Mouse (Mus musculus) embryonic facial prominence, embryonic 15.5 days (tissue): ENCODE results near the gene Ctdsp1. TPM values are rescaled to one million over a fixed set of nuclear protein-coding genes. Genes with fewer than 3 reads are reported as not detected.

Experiments used
- ATAC-seq: fragments of 200-750 bp; cut with Nextera tagmentation; 2 replicates; pipeline ENCODE4 v1.8.0; 2017; ENCODE audit warnings: low read depth, moderate TSS enrichment; ENCODE audit not compliant: insufficient number of reproducible peaks, low FRiP score, low TSS enrichment
- H3K27ac ChIP-seq: fragments of 300-500 bp; sonication (generic); replicated peaks from 2 replicates; pipeline ENCODE4 v1.5.1; 2015; ENCODE audit warnings: mild to moderate bottlenecking, inconsistent platforms
- H3K27me3 ChIP-seq: fragments of 300-500 bp; sonication (generic); 2 replicates; pipeline ENCODE4 v1.6.1; 2015; ENCODE audit warnings: inconsistent platforms
- H3K36me3 ChIP-seq: fragments of 300-500 bp; sonication (generic); 2 replicates; pipeline ENCODE4 v1.6.1; 2015; ENCODE audit warnings: mild to moderate bottlenecking, inconsistent platforms
- H3K4me1 ChIP-seq: fragments of 300-500 bp; sonication (generic); 2 replicates; pipeline ENCODE4 v1.6.1; 2015; ENCODE audit warnings: inconsistent platforms
- H3K4me2 ChIP-seq: fragments of 300-500 bp; sonication (generic); replicated peaks from 2 replicates; pipeline ENCODE4 v1.6.1; 2015; ENCODE audit warnings: mild to moderate bottlenecking, inconsistent platforms
- H3K4me3 ChIP-seq: fragments of 300-500 bp; sonication (generic); replicated peaks from 2 replicates; pipeline ENCODE4 v1.5.1; 2015; ENCODE audit warnings: mild to moderate bottlenecking, inconsistent platforms
- H3K9ac ChIP-seq: fragments of 300-500 bp; sonication (generic); 2 replicates; pipeline ENCODE4 v1.6.1; 2015; ENCODE audit warnings: inconsistent platforms
- H3K9me3 ChIP-seq: fragments of 300-500 bp; sonication (generic); replicated peaks from 2 replicates; pipeline ENCODE4 v1.6.1; 2016; ENCODE audit warnings: inconsistent platforms
- WGBS: fragments of 180-500 bp; shearing (Covaris S2); methylation state at CpG from one replicate; pipeline ENCODE4 v1.1.7; 2015; 5-methylcytosine and 5-hydroxymethylcytosine counted together
- polyA plus RNA-seq: library from polyadenylated mRNA; unstranded; fragments of >200 nt; fragmentation: Nextera tagmentation; extraction: Ambion mirVana; gene quantifications from 2 replicates; pipeline ENCODE4 v1.2.1, GENCODE M21; 2015

Ctdsp1 gene
- polyA plus RNA-seq, 1 experiment from 2014 or later = 86.6 TPM

DNA sequence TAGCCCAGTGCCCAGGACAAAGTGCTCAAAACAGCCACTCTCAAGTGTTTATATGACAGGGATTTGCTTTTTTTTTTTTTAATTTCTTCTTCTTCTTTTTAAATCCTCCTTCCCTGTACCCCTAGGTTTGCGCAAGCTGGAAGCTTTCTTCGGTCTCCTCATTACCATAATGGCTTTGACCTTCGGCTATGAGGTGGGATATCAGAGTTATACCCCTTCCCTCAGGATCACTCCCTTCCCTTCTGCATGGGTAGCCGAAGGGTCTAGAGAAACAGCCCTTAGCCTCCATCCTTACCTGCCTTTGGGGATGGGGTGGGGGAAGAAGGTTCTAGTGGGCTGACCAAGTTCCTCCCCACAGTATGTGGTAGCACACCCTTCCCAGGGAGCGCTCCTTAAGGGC lies 10.8 kb upstream of the Ctdsp1 start:
- Histone ChIP-seq H3K36me3 (no peaks in the 10 kb centered on the region), H3K4me1 (no peaks in the 10 kb centered on the region), H3K27ac (no peak overlapping the region), H3K4me3 (no peak overlapping the region), H3K4me2 (no peak overlapping the region), H3K9me3 (no peaks in the 10 kb centered on the region), H3K27me3 (no peaks in the 10 kb centered on the region), H3K9ac (no peak overlapping the region)
- 86% methylated on average over 5 of the region's 5 CpGs for WGBS
- no peak for ATAC-seq

DNA sequence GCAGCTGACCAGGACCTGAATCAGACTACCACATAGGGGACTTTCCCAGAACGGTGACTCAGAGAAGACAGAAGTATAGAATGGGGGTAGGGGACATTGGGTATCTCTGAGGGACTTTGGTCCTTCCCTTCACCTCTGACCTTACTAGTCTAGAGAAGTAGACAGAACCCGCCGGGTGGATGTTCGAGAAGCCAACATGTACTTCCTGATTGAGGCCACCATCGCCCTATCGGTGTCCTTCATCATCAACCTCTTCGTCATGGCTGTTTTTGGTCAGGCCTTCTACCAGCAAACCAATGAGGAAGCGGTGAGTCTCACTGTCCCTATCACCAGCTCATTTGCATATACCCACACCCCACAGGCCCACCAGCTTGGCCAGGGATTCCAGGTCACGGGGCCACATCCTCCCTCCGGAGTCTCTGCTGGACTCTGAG lies 9.7 kb upstream of the Ctdsp1 start:
- ATAC-seq = no peak
- Histone ChIP-seq H3K9me3 (no peaks in the 10 kb centered on the region), H3K4me1 (0 out of 2 replicates have a peak, but pooled peaks cover 3% of the 10 kb centered on the region), H3K4me3 (no peak overlapping the region), H3K27me3 (no peaks in the 10 kb centered on the region), H3K36me3 (no peaks in the 10 kb centered on the region), H3K27ac (no peak overlapping the region), H3K9ac (no peak overlapping the region), H3K4me2 (no peak overlapping the region)
- WGBS = 89% methylated on average over 10 of the region's 10 CpGs

DNA sequence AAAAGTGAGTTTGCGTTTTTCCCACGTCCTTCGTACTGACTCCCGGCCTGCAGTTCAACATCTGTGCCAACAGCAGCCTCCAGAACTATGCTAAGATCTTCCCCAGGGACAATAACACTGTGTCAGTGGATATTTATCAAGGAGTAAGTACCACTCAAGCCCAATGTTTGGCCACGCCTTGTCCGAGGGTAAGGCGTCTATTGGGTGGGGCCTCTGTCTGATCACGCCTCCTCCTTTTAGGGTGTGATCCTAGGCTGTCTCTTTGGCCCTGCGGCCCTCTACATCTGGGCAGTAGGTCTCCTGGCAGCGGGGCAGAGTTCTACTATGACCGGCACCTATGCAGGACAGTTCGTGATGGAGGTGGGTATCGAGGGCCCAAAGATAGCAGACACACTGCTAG lies 7.9 kb upstream of the Ctdsp1 start:
- WGBS = 86% methylated on average over 13 of the region's 13 CpGs
- Histone ChIP-seq H3K4me3 (no peak overlapping the region), H3K36me3 (no peaks in the 10 kb centered on the region), H3K4me2 (no peak overlapping the region), H3K9me3 (no peaks in the 10 kb centered on the region), H3K9ac (no peak overlapping the region), H3K27me3 (no peaks in the 10 kb centered on the region), H3K4me1 (peaks cover 16% of the 10 kb centered on the region), H3K27ac (no peak overlapping the region)
- ATAC-seq = no peak

DNA sequence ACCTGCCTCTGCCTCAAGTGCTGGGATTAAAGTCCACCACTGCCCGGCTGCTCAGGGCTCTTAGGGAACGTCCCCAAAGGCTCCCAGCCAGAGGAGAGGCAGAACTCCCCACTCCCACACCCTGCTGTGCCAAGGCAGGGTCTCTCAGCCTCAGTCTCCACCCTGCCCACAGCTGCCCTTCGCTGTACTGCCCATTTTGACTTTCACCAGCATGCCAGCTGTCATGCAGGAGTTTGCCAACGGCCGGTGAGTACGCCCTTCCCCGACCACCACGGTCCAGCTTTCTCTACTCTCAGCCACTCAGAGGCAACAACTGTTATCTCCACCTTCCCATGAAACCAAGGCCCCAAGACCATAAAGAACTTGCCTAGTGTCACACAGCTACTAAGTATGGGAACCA lies 6.8 kb upstream of the Ctdsp1 start:
- no peak overlapping the region for H3K4me3 ChIP-seq
- H3K9me3 ChIP-seq = no peaks in the 10 kb centered on the region
- ATAC-seq = no peak
- no peak overlapping the region for H3K4me2 ChIP-seq
- no peaks in the 10 kb centered on the region for H3K27me3 ChIP-seq
- H3K27ac ChIP-seq = no peak overlapping the region
- H3K36me3 ChIP-seq = no peaks in the 10 kb centered on the region
- H3K9ac ChIP-seq = no peak overlapping the region
- H3K4me1 ChIP-seq = peaks cover 24% of the 10 kb centered on the region
- 78% methylated on average over 8 of the region's 8 CpGs for WGBS

DNA sequence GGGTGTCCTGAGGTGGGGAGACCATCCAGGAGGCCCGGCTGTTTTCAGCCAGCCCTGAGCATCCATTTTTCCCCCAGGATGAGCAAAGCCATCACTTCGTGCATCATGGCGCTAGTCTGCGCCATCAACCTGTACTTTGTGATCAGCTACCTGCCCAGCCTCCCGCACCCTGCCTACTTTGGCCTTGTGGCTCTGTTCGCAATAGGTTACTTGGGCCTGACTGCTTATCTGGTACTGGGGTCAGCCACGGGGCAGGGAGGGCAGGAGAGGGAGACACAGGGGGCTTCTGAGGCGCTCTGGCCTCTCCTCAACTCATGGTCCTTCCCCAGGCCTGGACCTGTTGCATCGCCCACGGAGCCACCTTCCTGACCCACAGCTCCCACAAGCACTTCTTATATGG lies 6.2 kb upstream of the Ctdsp1 start:
- no peak overlapping the region for H3K9ac ChIP-seq
- no peaks in the 10 kb centered on the region for H3K9me3 ChIP-seq
- no peak overlapping the region for H3K27ac ChIP-seq
- peaks cover 30% of the 10 kb centered on the region for H3K4me1 ChIP-seq
- ATAC-seq = no peak
- no peaks in the 10 kb centered on the region for H3K36me3 ChIP-seq
- no peak overlapping the region for H3K4me3 ChIP-seq
- WGBS = 94% methylated on average over 10 of the region's 10 CpGs
- H3K4me2 ChIP-seq = no peak overlapping the region
- no peaks in the 10 kb centered on the region for H3K27me3 ChIP-seq

DNA sequence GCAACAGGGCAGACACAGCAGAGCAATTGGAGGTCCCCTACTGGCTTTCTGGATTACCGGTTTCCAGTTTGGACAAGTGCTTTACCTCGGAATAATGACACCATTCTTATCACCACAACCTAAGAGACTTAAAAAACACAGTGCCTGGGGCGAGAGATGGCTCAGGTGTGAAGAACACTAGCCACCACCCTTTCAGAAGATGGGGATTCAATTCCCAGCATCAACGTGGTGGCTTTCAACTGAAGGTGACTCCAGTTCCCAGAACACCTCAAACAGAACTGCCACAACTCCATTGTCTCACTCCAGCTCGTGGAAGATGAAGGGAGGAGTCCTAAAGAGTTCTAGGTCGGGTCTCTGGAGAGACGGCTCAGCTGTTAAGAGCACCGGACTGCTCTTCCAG lies 5.8 kb upstream of the Ctdsp1 start:
- no peak for ATAC-seq
- no peak overlapping the region for H3K4me3 ChIP-seq
- 86% methylated on average over 8 of the region's 8 CpGs for WGBS

DNA sequence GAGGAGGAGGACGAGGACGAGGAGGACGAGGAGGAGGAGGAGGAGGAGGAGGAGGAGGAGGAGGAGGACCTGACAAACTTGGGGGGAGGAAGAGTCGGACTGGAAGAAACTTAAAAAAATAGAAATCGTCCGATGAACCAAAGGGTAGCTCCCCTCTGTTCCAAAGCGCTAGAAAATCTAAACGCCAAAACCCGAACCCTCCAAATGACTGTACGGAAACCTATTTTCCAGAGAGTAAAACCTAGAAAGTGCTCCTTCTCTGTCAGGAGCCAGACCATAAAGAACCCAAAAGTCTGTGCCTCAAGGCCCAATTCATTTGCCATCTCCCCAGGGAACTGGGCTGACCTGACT lies 5.0 kb upstream of the Ctdsp1 start:
- 45% methylated on average over 7 of the region's 10 CpGs for WGBS

More for the DNA sequence above, 5.8 kb upstream of the Ctdsp1 start:
- no peak overlapping the region for H3K27ac ChIP-seq
- no peaks in the 10 kb centered on the region for H3K27me3 ChIP-seq
- H3K9me3 ChIP-seq = no peaks in the 10 kb centered on the region
- no peak overlapping the region for H3K9ac ChIP-seq
- H3K4me2 ChIP-seq = no peak overlapping the region
- peaks cover 34% of the 10 kb centered on the region for H3K4me1 ChIP-seq
- no peaks in the 10 kb centered on the region for H3K36me3 ChIP-seq

DNA sequence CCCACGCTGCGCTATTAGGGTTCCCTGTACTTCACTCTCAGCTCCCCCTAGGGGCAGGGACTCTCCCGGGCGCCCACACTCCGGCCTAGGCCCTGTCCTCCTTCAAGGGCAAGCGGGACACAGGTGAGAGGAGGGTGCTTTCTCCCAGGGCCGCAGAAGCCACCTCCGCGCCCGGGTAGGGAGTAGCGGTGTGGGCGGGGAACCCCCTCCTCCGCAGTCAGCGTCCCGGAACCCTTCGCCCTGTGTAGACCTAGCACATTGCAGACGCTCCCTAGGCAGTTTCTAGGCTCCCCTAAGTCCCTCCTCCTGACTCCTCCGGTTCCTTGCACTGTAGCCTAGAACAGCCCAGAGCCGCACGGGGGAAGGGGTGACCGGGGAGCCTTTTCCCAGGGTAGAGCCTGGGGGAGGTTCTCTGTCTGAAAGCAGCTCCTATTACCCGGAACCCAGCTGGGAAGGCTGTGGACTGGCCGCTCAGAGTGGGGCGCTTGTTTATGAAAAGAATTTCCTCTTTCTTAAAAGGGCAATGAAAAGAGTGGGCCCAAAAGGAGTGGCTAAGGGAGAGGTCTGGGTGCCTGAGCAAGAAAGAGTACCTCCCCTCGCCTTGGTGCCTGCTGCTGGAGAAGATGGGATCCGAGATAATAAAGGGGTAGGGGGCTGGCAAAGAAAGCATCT lies 4.5 kb upstream of the Ctdsp1 start:
- Histone ChIP-seq H3K9ac (peak overlapping the region; percentile 62), H3K4me1 (peaks cover 39% of the 10 kb centered on the region), H3K27ac (peak overlapping the region; percentile 99), H3K27me3 (no peaks in the 10 kb centered on the region), H3K4me3 (peak overlapping the region; percentile 59), H3K36me3 (no peaks in the 10 kb centered on the region), H3K9me3 (no peaks in the 10 kb centered on the region), H3K4me2 (peak overlapping the region; percentile 69)
- WGBS = under 1% methylated on average over 26 of the region's 26 CpGs
- peak; percentile 87 for ATAC-seq

More for the DNA sequence above, 5.0 kb upstream of the Ctdsp1 start:
- Histone ChIP-seq H3K4me3 (peak overlapping the region; percentile 59), H3K27ac (peak overlapping the region; percentile 99), H3K4me1 (peaks cover 39% of the 10 kb centered on the region), H3K9ac (peak overlapping the region; percentile 62), H3K9me3 (no peaks in the 10 kb centered on the region), H3K4me2 (peak overlapping the region; percentile 69), H3K36me3 (no peaks in the 10 kb centered on the region), H3K27me3 (no peaks in the 10 kb centered on the region)
- no peak for ATAC-seq

DNA sequence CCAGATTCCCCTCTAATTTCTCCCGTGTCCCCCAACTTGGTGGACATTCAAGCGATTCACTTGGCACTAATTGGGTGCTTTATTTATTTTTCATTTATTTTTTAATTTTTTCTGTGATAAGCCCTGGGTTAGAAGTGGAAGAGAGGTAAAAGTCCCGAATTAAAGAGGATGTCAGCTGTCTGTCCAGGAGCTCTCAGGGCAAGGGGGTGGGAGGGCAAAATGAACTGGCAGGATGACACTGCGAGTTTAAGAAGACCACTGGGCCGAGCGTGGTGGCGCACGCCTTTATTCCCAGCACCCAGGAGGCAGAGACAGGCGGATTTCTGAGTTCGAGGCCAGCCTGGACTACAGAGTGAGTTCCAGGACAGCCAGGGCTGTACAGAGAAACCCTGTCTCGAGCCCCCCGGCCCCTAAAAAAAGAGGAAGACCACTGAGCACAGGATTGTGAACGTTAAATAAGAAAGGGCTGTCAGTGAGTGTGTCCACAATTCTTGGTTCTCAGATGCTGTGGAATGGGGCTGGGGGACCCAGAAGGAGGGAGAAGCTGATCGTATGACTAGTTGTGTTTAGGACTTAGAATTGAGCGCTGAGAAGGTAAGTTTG lies 3.8 kb upstream of the Ctdsp1 start:
- H3K4me3 ChIP-seq = peak overlapping the region; percentile 59
- no peaks in the 10 kb centered on the region for H3K27me3 ChIP-seq
- peak overlapping the region; percentile 99 for H3K27ac ChIP-seq
- no peaks in the 10 kb centered on the region for H3K36me3 ChIP-seq
- ATAC-seq = no peak
- peaks cover 41% of the 10 kb centered on the region for H3K4me1 ChIP-seq
- no peaks in the 10 kb centered on the region for H3K9me3 ChIP-seq
- peak overlapping the region; percentile 62; the same call in 1 of the 2 replicates for H3K9ac ChIP-seq
- peak overlapping the region; percentile 69 for H3K4me2 ChIP-seq
- WGBS = 46% methylated on average over 15 of the region's 15 CpGs

DNA sequence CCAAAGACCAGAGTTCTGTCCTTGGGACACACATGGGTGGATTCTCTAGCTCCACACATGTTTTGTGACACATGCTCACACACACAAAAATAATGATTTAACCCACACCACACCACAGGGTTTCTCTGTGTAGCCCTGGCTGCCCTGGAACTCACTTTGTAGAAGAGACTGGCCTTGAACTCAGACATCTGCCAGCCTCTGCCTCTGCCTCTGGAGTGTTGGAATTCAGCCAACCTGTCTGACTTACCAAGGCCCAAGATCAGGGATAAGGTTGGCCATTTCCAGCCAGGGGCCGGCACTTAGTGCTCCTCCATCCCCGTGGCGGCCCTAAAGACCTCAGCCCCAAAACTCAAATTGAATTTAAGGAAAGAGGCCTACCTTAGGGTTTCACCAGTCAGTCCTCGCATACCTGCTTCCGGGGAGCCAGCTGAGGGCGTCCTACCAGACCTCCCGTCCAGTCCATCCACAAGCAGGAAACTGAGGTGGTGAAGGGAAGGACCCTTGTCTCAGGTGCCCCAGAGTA lies 2.9 kb upstream of the Ctdsp1 start:
- ATAC-seq = no peak
- WGBS = 72% methylated on average over 7 of the region's 7 CpGs
- no peaks in the 10 kb centered on the region for H3K36me3 ChIP-seq
- H3K4me1 ChIP-seq = peaks cover 51% of the 10 kb centered on the region
- no peaks in the 10 kb centered on the region for H3K9me3 ChIP-seq
- no peaks in the 10 kb centered on the region for H3K27me3 ChIP-seq
- peak overlapping the region; percentile 99 for H3K27ac ChIP-seq
- H3K9ac ChIP-seq = no peak overlapping the region
- no peak overlapping the region for H3K4me3 ChIP-seq
- H3K4me2 ChIP-seq = no peak overlapping the region

DNA sequence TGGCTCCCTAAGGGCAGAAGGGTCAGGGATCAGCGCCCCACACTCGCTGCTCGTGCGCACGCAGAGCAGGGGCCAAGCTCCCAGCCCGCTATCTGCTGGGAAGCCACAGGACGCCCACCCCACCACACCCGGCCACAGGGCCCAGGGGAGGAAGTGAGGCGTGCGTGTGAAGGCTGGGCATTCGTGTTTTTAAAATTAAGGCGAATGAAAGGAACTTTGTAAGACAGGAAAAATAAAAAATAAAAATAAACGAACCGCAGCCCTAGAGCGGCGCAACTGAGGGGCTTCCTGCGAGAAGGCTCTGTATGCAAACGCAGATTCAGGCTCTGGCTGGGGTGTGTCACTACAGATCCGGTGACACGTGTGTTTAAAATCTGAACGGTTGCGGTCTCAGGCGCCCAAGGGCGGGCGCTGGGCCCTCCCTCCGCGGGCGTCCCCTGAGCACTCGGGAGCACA lies 1.4 kb upstream of the Ctdsp1 start:
- Histone ChIP-seq H3K9ac (no peak overlapping the region), H3K36me3 (peaks cover 13% of the 10 kb centered on the region), H3K27me3 (no peaks in the 10 kb centered on the region), H3K4me2 (peak overlapping the region; percentile 84), H3K4me1 (peaks cover 64% of the 10 kb centered on the region), H3K4me3 (peak overlapping the region; percentile 91), H3K27ac (peak overlapping the region; percentile 98), H3K9me3 (no peaks in the 10 kb centered on the region)
- ATAC-seq = peak; percentile 12; the same call in 1 of the 2 replicates
- 6% methylated on average over 29 of the region's 29 CpGs for WGBS
